Mouse (Mus musculus) olfactory bulb, adult 2 months (tissue): ENCODE measurements around the gene Fam13a. TPM values are rescaled to one million over a fixed set of nuclear protein-coding genes. Genes with fewer than 3 reads are reported as not detected.

Source experiments
- H3K27ac ChIP-seq: fragments of 200-500 bp; 2 replicates; pipeline ENCODE4 v1.5.1; 2012; ENCODE audit warnings: low read depth, low read length; ENCODE audit not compliant: insufficient read depth
- H3K4me1 ChIP-seq: fragments of 200-500 bp; 2 replicates; pipeline ENCODE4 v1.6.1; 2012; ENCODE audit warnings: low read length; ENCODE audit not compliant: control insufficient read depth, insufficient read depth
- H3K4me3 ChIP-seq: fragments of 200-500 bp; 2 replicates; pipeline ENCODE4 v1.5.1; 2012; ENCODE audit warnings: mild to moderate bottlenecking, low read depth, low read length, moderate library complexity; ENCODE audit not compliant: insufficient read depth
- CTCF ChIP-seq: fragments of 200-500 bp; IDR thresholded peaks from 2 replicates; pipeline ENCODE4 v1.5.1; 2012; ENCODE audit warnings: low read depth, mild to moderate bottlenecking, low read length, moderate library complexity; ENCODE audit not compliant: insufficient read depth
- POLR2A ChIP-seq: fragments of 200-500 bp; IDR thresholded peaks from 2 replicates; pipeline ENCODE4 v1.6.1; 2012; ENCODE audit warnings: mild to moderate bottlenecking, low read depth, low read length, moderate library complexity; ENCODE audit not compliant: insufficient read depth
- WGBS: fragments of 180-500 bp; shearing (Covaris S2); methylation state at CpG from one replicate; pipeline ENCODE4 v1.1.7; 2018; 5-methylcytosine and 5-hydroxymethylcytosine counted together
- polyA plus RNA-seq: library from polyadenylated mRNA; stranded (reverse); fragments of >200 nt; gene quantifications from 2 replicates; pipeline ENCODE4 v1.2.4, GENCODE M21; 2012; ENCODE audit warnings: low replicate concordance; ENCODE audit not compliant: missing spikeins, insufficient read depth, insufficient read length

The Fam13a gene
- polyA plus RNA-seq, 1 experiment, result not detected

GRCm38 (mm10) chr6:58932515-58933188 lies 91.7 kb downstream of the Fam13a start:
- TF ChIP-seq CTCF, result no peak
- no peak for TF ChIP-seq POLR2A
- WGBS, result 36% methylated on average over 12 of the region's 12 CpGs
- H3K4me3 ChIP-seq, result no peak overlapping the region
- H3K27ac ChIP-seq, result peak overlapping the region; percentile 84
- peaks cover 7% of the 10 kb centered on the region for H3K4me1 ChIP-seq

GRCm38 (mm10) chr6:58931149-58931548 lies 93.2 kb downstream of the Fam13a start:
- Histone ChIP-seq H3K27ac (no peak overlapping the region), H3K4me3 (no peak overlapping the region)
- WGBS, result 63% methylated on average over 4 of the region's 4 CpGs

GRCm38 (mm10) chr6:58929911-58930431 lies 94.4 kb downstream of the Fam13a start:
- Histone ChIP-seq H3K27ac (no peak overlapping the region), H3K4me3 (no peak overlapping the region), H3K4me1 (peaks cover 10% of the 10 kb centered on the region)
- no peak for TF ChIP-seq POLR2A
- TF ChIP-seq CTCF, result no peak
- WGBS, result 90% methylated on average over 9 of the region's 9 CpGs

More at GRCm38 (mm10) chr6:58931149-58931548, 93.2 kb downstream of the Fam13a start:
- H3K4me1 ChIP-seq, result peaks cover 10% of the 10 kb centered on the region
- TF ChIP-seq CTCF (no peak), POLR2A (no peak)

- H3K27ac ChIP-seq, result no peak overlapping the region
- 52% methylated on average over 2 of the region's 2 CpGs for WGBS
- H3K4me1 ChIP-seq, result peaks cover 8% of the 10 kb centered on the region
- no peak for TF ChIP-seq POLR2A
- no peak for TF ChIP-seq CTCF
- no peak overlapping the region for H3K4me3 ChIP-seq
Observed at GRCm38 (mm10) chr6:58927881-58928280, 96.5 kb downstream of the Fam13a start.

GRCm38 (mm10) chr6:58922511-58922910 lies 101.8 kb downstream of the Fam13a start:
- WGBS, result 89% methylated on average over 5 of the region's 5 CpGs
- TF ChIP-seq POLR2A (no peak), CTCF (no peak)
- Histone ChIP-seq H3K4me3 (no peak overlapping the region), H3K27ac (no peak overlapping the region), H3K4me1 (peaks cover 3% of the 10 kb centered on the region; the same call in 1 of the 2 replicates)

GRCm38 (mm10) chr6:58921623-58922022 lies 102.7 kb downstream of the Fam13a start:
- no peaks in the 10 kb centered on the region for H3K4me1 ChIP-seq
- no peak for TF ChIP-seq POLR2A
- TF ChIP-seq CTCF, result no peak
- H3K27ac ChIP-seq, result no peak overlapping the region
- WGBS, result 60% methylated on average over 3 of the region's 3 CpGs
- no peak overlapping the region for H3K4me3 ChIP-seq

- WGBS, result 47% methylated on average over 6 of the region's 6 CpGs
- TF ChIP-seq CTCF (no peak), POLR2A (no peak)
- Histone ChIP-seq H3K27ac (no peak overlapping the region), H3K4me3 (no peak overlapping the region), H3K4me1 (no peaks in the 10 kb centered on the region)
Observed at GRCm38 (mm10) chr6:58920735-58921134, 103.6 kb downstream of the Fam13a start.

- no peaks in the 10 kb centered on the region for H3K4me1 ChIP-seq
- 93% methylated on average over 5 of the region's 5 CpGs for WGBS
- TF ChIP-seq CTCF, result no peak
- TF ChIP-seq POLR2A, result no peak
- no peak overlapping the region for H3K4me3 ChIP-seq
- H3K27ac ChIP-seq, result no peak overlapping the region
Observed at GRCm38 (mm10) chr6:58916498-58916897, 107.9 kb downstream of the Fam13a start.

GRCm38 (mm10) chr6:58913971-58914370 lies 110.4 kb downstream of the Fam13a start:
- H3K4me1 ChIP-seq, result no peaks in the 10 kb centered on the region
- no peak for TF ChIP-seq POLR2A
- WGBS, result 82% methylated on average over 5 of the region's 5 CpGs

More at GRCm38 (mm10) chr6:58913971-58914370, 110.4 kb downstream of the Fam13a start:
- Histone ChIP-seq H3K4me3 (no peak overlapping the region), H3K27ac (no peak overlapping the region)
